Mouse (Mus musculus) forelimb bud, embryonic 11.5 days (tissue): ENCODE data around the gene Ankdd1b.

Experiments
- DNase-seq: peaks from one replicate; pipeline ENCODE4 v3.0.0-alpha.2; 2012; ENCODE audit warnings: low read depth, low spot score

Ankdd1b gene

GRCm38 (mm10) chr13:96454288-96454687 is 16.7 kb downstream of the Ankdd1b start:
- no peak for DNase-seq

- DNase-seq: no peak
These were observed 18.4 kb downstream of the Ankdd1b start for GRCm38 (mm10) chr13:96452621-96453020.

- no peak for DNase-seq
These were observed 19.4 kb downstream of the Ankdd1b start for GRCm38 (mm10) chr13:96451386-96452140.

GRCm38 (mm10) chr13:96450869-96451268 is 20.1 kb downstream of the Ankdd1b start:
- DNase-seq: no peak

- DNase-seq: no peak
These were observed 20.7 kb downstream of the Ankdd1b start for GRCm38 (mm10) chr13:96450205-96450856.

- no peak for DNase-seq
These were observed 30.6 kb downstream of the Ankdd1b start for GRCm38 (mm10) chr13:96440436-96440835.

GRCm38 (mm10) chr13:96436921-96437320 is 34.1 kb downstream of the Ankdd1b start:
- no peak for DNase-seq

- no peak for DNase-seq
These were observed 35.2 kb downstream of the Ankdd1b start for GRCm38 (mm10) chr13:96435793-96436192.

GRCm38 (mm10) chr13:96434899-96435331 is 36.1 kb downstream of the Ankdd1b start:
- DNase-seq: peak; percentile 10

- no peak for DNase-seq
These were observed 37.3 kb downstream of the Ankdd1b start for GRCm38 (mm10) chr13:96433648-96434190.

GRCm38 (mm10) chr13:96433041-96433440 is 38.0 kb downstream of the Ankdd1b start:
- DNase-seq: no peak

- no peak for DNase-seq
These were observed 38.6 kb downstream of the Ankdd1b start for GRCm38 (mm10) chr13:96432376-96432811.

- DNase-seq: peak; percentile 85
These were observed 39.3 kb downstream of the Ankdd1b start for GRCm38 (mm10) chr13:96431595-96432156.

GRCm38 (mm10) chr13:96428531-96428930 is 42.5 kb downstream of the Ankdd1b start:
- no peak for DNase-seq

GRCm38 (mm10) chr13:96426044-96426443 is 45.0 kb downstream of the Ankdd1b start:
- DNase-seq: no peak

GRCm38 (mm10) chr13:96424496-96425274 is 46.3 kb downstream of the Ankdd1b start:
- no peak for DNase-seq

- DNase-seq: no peak
These were observed 49.8 kb downstream of the Ankdd1b start for GRCm38 (mm10) chr13:96421230-96421629.

- no peak for DNase-seq
These were observed 52.5 kb downstream of the Ankdd1b start for GRCm38 (mm10) chr13:96418487-96418886.

- no peak for DNase-seq
These were observed 53.7 kb downstream of the Ankdd1b start for GRCm38 (mm10) chr13:96417261-96417813.

- DNase-seq: no peak
These were observed 54.6 kb downstream of the Ankdd1b start for GRCm38 (mm10) chr13:96416380-96416779.

- DNase-seq: no peak
These were observed 56.6 kb downstream of the Ankdd1b start for GRCm38 (mm10) chr13:96414384-96414783.
